Mouse (Mus musculus): Measurements from ENCODE around the gene Gmppb. TPM values are rescaled to one million over a fixed set of nuclear protein-coding genes. Genes with fewer than 3 reads are reported as not detected.

Gmppb gene
- total RNA-seq, 2 experiments from 2014 or later: 17.5 to 17.7 TPM

DNA sequence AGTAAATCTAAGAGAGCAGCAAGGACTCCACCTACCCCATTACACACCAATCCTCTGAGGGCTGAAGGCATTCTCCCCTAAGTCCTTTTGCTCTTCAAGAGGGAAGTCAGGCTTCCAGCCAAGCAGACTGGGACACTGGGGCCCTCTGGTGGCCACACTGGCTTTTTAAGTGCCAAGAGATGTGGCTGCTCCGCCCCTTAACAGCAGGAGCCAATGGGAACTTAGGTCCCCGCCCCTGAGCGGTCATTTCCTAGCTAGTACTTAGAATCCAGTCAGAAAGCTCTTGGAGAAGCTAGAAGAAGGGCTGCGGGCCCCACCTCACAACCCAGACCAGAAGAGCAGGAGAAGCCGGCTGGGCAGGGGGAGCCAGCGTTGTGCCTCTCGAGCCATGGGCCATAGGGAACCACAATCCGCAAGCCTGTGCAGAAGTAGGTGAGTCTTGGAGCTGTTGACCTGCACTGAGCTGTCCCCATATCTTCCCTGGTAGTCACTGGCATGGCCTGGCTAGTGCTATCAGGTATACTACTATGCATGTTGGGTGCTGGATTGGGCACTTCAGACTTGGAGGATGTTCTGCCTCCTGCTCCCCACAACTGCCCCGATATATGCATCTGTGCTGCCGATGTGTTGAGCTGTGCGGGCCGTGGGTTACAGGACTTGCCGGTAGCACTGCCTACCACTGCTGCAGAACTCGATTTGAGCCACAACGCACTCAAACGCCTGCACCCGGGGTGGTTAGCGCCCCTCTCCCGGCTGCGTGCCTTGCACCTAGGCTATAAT is 4.0 kb downstream of the Gmppb start, which contains the start of gene Amigo3:
Amigo3 (plus strand) TSS at position 275 of the 780 bp plus-strand sequence.
- peak; percentile 99 for TF ChIP-seq CTCF (conservative IDR thresholded peaks at IDR 0.05)
- H3K27ac ChIP-seq: peak within 1 kb of the TSS; percentile 67; the same call in 1 of the 2 replicates

DNA sequence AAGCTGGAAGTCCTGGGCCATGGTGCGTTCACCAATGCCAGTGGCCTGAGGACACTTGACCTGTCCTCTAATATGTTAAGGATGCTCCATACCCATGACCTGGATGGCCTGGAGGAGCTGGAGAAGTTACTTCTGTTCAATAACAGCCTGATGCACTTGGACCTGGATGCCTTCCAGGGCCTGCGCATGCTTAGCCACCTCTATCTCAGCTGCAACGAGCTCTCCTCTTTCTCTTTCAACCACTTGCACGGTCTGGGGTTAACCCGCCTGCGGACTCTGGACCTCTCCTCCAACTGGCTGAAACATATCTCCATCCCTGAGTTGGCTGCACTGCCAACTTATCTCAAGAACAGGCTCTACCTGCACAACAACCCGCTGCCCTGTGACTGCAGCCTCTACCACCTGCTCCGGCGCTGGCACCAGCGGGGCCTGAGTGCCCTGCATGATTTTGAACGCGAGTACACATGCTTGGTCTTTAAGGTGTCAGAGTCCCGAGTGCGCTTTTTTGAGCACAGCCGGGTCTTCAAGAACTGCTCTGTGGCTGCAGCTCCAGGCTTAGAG is 4.7 kb downstream of the Gmppb start:
- TF ChIP-seq CTCF (conservative IDR thresholded peaks at IDR 0.05): no peak
- no peak overlapping the region; the same call in 1 of the 2 replicates for H3K27ac ChIP-seq
- DNase-seq (ENCODE audit: low spot score in 2 of 2): no peak
- H3K4me3 ChIP-seq: no peak overlapping the region

More for the DNA sequence above, 4.0 kb downstream of the Gmppb start, which contains the start of gene Amigo3:
- no peak within 1 kb of the TSS; the same call in 1 of the 2 replicates for H3K4me3 ChIP-seq
- peak; percentile 96 to 97 for DNase-seq (ENCODE audit: low spot score in 2 of 2)

DNA sequence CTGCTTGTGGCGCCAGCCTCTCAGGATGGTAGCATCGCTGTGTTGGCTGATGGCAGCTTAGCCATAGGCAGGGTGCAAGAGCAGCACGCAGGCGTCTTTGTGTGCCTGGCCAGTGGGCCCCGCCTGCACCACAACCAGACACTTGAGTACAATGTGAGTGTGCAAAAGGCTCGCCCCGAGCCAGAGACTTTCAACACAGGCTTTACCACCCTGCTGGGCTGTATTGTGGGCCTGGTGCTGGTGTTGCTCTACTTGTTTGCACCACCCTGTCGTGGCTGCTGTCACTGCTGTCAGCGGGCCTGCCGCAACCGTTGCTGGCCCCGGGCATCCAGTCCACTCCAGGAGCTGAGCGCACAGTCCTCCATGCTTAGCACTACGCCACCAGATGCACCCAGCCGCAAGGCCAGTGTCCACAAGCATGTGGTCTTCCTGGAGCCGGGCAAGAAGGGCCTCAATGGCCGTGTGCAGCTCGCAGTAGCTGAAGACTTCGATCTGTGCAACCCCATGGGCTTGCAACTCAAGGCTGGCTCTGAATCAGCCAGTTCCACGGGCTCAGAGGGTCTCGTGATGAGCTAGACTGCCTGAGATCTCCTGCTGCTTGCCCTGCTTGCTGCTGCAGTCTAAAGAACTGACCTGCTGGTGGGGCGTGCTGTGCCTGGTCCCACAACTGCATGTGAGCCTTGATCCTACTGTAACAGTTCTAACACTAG is 5.4 kb downstream of the Gmppb start:
- H3K27ac ChIP-seq: no peak overlapping the region
- TF ChIP-seq CTCF (conservative IDR thresholded peaks at IDR 0.05): no peak
- no peak for DNase-seq (ENCODE audit: low spot score in 2 of 2)
- no peak overlapping the region for H3K4me3 ChIP-seq

DNA sequence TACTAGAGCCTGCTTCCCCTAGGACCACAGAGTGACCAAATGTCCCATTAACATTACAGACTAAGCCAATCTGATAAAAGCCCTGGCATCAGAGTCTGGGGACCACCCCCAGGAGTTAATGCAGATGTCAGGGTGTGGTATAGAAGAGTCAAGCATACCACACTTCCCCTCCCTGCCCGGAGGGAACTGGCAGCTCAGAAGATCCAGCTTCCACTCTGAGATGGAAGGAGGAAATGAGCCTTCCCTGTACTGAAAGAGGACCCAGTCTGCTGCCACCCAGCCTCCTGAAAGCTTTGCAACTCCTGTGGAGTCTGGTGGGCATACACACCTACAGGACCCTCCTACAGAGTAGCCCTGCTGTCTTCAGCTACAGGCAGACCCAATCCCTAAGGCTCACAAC is 6.0 kb downstream of the Gmppb start:
- DNase-seq (ENCODE audit: low spot score in 2 of 2): no peak
- Histone ChIP-seq H3K27ac (no peak overlapping the region), H3K4me3 (no peak overlapping the region)
- no peak for TF ChIP-seq CTCF (conservative IDR thresholded peaks at IDR 0.05)

DNA sequence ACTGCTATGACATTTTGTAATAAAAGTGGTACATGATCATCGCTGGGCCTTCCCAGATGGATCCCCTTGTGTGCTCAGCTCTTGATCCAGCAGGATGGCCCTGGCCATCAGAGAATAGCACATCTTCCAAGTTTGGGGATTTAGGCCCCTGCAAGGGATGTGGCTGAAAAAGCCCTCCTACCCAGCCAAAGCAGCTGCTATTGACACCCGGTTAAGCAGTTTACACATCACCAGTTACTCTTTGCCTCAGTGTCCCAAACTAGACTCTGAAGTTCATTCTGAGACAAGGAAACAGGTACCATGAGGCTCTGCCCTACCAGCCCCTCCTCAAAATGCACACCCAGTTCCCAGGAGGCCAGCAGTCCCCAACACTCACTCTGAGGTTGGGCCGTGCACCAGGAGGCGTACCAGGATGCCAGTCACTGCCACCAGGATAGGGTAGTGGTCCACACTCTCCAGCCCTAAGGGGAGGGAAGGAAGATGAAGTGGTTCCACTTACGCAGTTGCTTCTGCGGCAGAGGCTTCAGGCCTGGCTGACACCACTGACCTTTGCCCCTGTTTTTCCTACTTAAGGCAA is 6.7 kb downstream of the Gmppb start:
- Histone ChIP-seq H3K27ac (no peak overlapping the region), H3K4me3 (no peak overlapping the region)
- TF ChIP-seq CTCF (conservative IDR thresholded peaks at IDR 0.05): no peak
- no peak for DNase-seq (ENCODE audit: low spot score in 2 of 2)

DNA sequence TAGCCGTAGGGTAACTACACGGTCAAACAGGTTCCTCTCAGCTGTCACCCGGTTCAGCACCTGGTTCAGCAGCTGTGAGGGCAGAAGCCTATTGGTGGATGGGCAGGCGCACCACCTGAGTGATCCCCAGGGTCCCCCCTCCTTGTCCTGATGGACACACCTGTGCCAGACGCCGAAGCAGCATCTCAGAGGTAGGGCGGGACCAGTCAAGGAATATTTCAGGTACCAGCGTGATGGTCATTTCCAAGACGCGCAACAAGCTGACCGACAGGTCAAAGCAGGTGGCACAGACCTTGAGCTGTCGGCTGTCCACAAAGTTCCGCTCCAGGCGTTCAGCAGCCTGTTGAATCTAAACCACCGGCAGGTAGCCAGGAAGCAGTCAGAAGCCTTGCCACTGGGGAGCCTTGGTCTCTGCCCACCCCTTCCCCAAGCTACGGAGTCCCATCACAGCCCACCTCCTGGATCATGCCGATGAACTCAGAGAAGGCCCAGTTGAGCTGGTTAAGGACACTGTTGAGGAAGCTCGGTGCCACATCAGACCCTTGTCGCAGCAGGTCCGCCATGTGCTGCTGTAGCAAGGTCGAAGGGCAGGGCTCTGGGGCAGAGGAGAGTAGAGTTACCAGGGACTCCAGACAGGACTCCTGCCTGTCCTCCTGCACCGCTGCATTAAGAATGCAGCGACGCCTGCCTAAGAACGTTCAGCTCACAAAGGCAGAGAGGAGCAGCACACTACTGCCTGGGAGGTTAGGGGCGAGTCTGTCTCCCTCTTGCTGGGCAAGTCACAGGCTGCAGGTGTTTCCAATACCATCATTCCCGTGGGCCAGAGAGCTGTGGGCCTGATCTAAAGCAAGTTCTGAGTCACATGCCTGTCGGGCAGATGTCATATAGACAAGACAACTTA is 7.6 kb downstream of the Gmppb start:
- Histone ChIP-seq H3K4me3 (no peak overlapping the region), H3K27ac (no peak overlapping the region)
- no peak for DNase-seq (ENCODE audit: low spot score in 2 of 2)
- TF ChIP-seq CTCF (conservative IDR thresholded peaks at IDR 0.05): no peak

DNA sequence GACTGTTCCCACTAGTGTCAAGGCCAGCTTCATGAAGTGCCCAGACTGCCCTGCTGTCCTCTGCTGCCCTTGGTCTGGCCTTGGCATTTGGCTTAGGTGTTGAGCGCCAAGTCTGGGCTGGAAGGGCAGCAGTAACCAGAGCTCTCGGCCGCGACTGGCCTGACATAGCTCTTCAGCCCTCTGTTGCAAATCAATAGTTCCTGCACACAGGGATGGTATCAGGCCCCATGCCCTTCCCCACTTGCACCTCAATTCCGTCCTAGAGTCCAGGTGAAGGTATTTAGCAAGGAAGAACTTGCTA is 8.2 kb downstream of the Gmppb start:
- Histone ChIP-seq H3K27ac (no peak overlapping the region), H3K4me3 (no peak overlapping the region)
- TF ChIP-seq CTCF (conservative IDR thresholded peaks at IDR 0.05): no peak
- no peak for DNase-seq (ENCODE audit: low spot score in 2 of 2)

DNA sequence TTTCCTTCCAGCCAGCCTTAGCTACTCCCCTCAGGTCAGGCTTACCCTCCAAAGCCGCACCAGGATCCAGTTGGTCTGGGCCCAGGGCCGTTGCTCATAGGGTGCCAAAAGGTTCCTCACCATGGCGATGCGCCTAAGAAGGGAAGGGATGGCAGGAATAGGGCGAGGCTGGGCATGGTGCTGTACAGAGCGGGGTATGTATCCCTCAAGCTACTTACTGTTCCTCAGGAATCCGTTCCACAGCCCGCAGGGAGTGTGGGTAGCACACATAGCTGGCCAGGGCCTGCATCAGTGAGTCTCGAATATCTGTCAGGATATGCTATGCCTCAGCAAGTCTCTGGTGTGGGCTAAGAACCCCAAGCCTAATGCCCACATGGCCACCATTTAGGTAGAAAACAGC is 9.2 kb downstream of the Gmppb start:
- DNase-seq (ENCODE audit: low spot score in 2 of 2): no peak
- TF ChIP-seq CTCF (conservative IDR thresholded peaks at IDR 0.05): no peak
- Histone ChIP-seq H3K27ac (no peak overlapping the region), H3K4me3 (no peak overlapping the region)

DNA sequence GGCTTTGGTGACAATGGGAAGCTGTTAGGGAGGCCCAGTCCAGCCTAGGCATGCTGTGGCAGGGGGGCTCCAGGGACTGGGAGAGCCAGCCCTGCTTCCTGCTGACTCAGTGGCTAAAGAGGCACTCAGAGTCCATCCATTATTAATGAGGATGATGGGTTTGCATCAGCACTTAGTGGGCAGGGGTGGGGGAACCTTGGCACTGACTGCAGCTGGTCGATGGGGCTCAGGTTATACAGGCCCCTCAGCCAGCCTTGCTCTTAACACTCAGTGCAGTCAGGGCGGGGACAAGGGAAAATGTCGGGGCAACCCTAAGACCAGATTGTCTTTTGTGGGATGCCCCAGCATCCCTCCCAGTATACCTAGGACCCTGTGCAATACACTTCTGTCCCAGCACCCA is 13.1 kb downstream of the Gmppb start:
- TF ChIP-seq CTCF (conservative IDR thresholded peaks at IDR 0.05): no peak
- DNase-seq (ENCODE audit: low spot score in 2 of 2): no peak
- Histone ChIP-seq H3K4me3 (no peak overlapping the region), H3K27ac (no peak overlapping the region)

DNA sequence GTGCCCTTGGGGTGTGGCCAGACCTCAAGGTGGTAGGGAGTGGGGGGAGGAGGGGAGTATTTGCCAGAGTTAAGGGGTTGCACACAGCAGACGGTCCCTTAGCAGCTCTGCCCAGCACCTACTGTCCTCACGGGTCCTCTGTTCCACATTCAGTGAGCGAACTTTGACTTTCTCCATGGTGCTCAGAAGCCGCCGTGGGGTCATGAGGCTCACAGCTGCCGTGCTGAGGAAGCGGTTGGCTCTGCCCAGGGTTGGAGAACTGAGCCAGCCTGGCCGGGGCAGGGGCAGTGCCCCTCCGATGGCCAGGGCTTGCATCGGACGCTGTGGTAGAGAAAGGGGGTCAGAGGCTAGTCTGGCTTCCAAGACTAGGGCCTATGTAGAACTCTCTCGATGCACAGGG is 14.3 kb downstream of the Gmppb start:
- no peak for TF ChIP-seq CTCF (conservative IDR thresholded peaks at IDR 0.05)
- DNase-seq (ENCODE audit: low spot score in 2 of 2): no peak

DNA sequence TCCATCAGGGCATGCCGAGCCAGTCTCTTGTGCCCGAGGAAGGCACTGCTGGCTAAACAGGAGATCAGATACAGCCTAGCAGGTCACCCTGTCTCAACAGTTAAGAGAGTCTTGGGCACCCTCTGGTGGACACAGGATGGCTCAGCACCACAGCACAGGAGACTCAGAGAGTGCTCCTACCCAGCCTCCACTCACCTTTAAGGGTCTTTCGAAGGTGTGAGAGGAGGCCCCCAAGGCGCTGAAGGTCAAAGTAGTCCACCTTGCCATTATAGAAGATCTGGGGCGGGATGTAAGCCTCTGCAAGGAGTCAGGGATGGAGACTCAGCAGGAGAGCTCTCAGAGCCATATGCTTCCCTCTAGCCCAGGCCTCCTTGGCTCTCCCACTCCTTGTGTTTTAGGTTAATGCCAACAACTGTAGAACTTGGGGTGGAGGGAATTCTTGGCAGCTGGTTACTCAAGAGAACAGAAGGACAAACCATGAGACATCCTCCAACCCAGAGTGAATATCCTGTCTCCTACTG is 16.5 kb downstream of the Gmppb start:
- peak overlapping the region; percentile 52; the same call in 1 of the 2 replicates for H3K27ac ChIP-seq
- DNase-seq (ENCODE audit: low spot score in 2 of 2): peak; percentile 57 to 63
- TF ChIP-seq CTCF (conservative IDR thresholded peaks at IDR 0.05): peak; percentile 89
- H3K4me3 ChIP-seq: no peak overlapping the region

More for the DNA sequence above, 14.3 kb downstream of the Gmppb start:
- Histone ChIP-seq H3K4me3 (no peak overlapping the region), H3K27ac (no peak overlapping the region)

DNA sequence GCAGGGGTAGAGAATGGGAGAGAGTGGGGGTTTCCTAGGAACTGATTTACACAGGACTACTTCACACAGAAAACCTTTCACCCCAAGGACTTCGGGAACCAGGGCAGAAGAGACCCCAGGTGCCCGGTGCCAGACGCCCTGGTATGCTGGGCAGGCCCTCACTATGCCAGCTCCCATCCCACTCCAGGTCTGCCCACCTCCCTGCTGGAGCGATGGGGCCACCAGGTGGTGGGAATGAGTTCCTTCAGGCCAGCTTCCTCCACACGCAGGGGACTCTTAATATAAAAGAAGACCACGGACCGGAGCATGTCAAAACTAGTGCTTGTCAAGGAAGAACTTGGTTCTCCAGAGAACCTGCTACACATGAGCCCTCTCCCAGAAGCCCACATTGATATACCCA is 18.2 kb downstream of the Gmppb start:
- Histone ChIP-seq H3K27ac (no peak overlapping the region), H3K4me3 (no peak overlapping the region)
- DNase-seq (ENCODE audit: low spot score in 2 of 2): no peak
- no peak for TF ChIP-seq CTCF (conservative IDR thresholded peaks at IDR 0.05)

All from layer of hippocampus, adult 2 months (tissue).